Mouse (Mus musculus) liver, adult (tissue): ENCODE data around the gene Itpr1.

Source experiments
- GATA4 ChIP-seq: IDR thresholded peaks from 2 replicates; pipeline ENCODE4 v1.6.1; 2014; ENCODE audit warnings: mild to moderate bottlenecking, low read length; ENCODE audit not compliant: insufficient replicate concordance

Gene Itpr1

DNA sequence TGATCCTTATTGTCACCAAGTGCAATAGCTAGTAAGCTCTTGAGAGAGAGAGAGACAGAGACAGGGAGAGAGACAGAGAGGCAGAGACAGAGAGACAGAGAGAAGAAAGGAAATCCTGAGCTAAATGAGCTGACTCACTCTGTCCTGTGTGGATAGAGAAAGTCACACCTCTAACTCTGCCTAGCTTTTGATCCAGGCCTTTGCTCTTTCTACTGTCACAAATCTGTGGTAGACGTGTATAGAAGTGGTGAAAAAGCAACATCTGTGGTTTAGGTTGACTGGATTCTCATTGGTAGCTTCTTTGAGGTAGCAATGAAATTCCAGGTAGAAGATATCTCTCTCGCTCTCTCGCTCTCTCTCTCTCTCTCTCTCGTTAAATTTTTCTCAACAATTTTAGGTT, 322.4 kb downstream of the Itpr1 start:
- no peak for TF ChIP-seq GATA4

DNA sequence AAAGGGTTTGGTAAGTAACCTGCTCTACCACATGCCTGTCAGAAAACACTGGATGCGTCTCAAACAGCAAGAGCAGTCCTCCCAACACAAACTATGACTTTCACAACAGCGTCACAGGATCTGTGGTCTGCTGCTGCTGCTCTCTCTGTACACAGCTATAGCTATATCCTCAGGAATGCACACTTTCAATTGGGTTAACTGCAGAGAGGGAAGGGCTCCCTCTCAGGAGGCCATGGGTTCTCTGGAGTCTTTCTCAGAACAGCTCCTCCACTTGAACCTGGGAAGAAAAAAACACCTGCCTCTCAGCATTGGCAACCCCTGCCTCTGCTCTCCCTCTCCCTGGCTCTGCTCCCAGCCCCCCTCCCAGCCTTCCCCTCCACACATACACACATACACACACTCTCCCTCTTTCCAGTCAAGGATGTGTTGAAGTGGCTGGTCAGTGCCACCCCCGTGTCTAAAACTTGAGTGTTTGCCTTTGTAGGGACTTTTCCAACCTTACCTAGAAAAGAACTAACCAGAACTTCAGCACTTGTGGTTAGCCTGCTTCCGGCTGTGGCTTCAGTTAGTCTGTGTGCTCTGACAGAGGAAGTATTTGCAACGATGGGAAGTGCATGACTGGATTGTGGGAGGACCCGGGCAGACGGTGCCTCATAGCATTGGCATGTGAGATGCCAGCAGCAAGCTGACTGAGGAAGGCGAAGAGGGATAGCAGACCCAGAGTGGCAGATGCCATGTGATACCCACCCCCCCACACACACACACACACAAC, 323.8 kb downstream of the Itpr1 start:
- no peak for TF ChIP-seq GATA4

DNA sequence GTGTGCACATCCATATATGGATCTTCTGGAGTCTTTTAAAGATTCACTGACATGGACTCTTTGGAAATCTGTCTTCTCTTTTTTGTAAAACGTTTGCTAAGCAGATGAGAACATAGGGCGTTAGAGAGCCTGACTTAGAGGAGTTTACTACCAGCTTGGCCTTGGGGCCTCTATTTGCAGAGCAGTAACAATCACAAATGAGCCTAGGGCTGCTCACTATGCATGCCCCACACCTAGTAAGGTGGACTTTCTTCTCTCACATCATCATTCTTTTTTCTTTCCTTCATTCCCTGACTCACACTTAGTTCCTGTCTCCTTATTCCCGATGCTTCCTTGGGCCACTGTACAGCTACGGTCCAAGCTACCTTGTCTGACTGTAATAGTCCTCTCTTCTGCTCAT, 325.5 kb downstream of the Itpr1 start:
- TF ChIP-seq GATA4, result no peak

DNA sequence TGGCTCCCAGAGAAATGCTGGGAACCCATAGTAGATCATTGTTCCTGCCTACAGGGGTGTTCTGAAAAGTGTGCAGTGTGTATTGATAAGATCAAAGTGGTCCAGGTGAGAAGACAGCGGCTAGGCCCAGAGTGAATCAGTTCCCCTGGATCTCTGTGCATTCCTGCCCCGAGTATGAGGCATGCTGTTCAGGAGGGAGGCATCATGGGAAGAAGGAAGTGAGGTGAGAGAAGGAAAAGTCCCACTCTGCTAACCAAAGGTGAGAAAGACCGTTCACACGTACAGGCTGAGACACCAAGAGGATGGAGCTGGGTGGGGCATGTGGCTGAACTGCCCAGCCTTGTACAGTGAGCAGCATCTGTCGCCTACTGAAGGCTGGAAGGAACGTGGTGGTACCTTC, 327.5 kb downstream of the Itpr1 start:
- no peak for TF ChIP-seq GATA4

DNA sequence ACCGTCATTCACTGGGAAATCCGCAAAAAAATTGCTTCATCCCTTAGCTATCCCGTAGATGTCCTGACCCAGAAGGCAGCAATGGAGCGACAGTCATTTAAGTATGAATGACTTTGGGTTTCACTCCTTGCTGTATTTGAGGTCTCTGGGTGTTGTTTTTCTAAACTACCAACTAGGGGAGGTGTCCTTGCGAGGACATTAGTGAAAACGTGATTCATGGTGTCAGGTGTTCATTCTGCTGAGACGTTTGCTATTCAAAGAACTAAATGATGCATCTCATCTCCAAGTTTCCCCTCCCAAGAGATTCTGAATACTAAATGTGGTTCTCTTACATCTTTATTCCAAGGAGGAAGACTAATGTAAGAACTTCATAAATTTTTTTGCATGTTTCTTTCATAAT, 332.0 kb downstream of the Itpr1 start:
- TF ChIP-seq GATA4, result no peak

DNA sequence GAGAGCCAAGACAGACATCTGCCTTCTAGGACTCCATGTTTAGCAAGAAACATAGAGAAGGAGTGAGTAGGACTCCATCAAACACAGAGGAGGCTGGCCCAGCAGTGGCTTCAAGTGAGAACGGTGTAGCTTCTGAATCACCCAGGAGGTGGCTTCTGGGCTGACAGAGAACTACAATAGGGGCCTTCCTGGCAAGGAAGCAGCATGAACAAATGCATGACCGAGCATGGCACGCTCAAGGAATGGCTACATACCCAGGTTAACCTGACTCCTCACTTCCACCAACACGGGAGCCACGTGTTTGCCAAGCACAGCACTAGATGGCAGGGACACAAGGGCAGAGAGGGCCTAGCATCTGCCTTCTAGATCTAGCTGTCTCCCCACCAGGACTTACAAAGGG, 332.6 kb downstream of the Itpr1 start:
- no peak for TF ChIP-seq GATA4

DNA sequence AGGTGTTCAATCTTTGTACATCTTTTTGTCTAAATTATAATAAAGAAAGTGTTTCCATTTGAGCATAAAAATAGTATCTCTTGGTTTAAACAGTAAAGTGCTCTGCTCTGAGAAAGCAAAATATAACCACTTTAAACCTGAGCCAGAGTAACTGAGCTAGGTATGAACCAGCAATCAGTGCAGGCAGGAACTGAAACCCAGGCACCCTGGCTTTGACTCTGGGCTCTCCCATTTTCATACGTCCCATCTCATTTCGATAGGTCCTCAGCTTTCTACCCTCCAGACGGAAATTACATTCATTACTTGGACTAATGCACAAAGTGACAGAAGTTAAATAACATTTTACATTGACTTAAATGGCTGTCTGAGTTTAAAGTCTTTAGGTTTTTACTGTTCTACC, 335.5 kb downstream of the Itpr1 start:
- TF ChIP-seq GATA4, result no peak

DNA sequence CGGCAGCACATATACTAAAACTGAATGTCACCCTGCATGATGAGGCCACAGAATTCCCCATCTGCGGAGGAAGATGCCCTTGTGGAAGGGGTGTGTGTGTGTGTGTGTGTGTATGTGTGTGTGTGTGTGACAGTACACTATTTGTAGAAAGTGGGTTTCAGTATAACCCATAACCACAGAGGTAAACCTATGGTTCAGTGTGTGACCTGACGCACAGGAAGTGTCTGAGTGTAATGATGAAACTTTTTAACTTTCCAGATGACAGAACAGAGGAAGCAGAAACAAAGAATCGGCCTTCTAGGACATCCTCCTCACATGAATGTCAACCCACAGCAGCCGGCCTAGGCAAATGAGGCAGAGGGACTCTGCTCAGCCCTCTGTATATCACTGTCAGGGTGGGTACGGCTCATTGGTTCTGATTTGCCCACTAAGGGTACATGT, 336.6 kb downstream of the Itpr1 start:
- no peak for TF ChIP-seq GATA4

DNA sequence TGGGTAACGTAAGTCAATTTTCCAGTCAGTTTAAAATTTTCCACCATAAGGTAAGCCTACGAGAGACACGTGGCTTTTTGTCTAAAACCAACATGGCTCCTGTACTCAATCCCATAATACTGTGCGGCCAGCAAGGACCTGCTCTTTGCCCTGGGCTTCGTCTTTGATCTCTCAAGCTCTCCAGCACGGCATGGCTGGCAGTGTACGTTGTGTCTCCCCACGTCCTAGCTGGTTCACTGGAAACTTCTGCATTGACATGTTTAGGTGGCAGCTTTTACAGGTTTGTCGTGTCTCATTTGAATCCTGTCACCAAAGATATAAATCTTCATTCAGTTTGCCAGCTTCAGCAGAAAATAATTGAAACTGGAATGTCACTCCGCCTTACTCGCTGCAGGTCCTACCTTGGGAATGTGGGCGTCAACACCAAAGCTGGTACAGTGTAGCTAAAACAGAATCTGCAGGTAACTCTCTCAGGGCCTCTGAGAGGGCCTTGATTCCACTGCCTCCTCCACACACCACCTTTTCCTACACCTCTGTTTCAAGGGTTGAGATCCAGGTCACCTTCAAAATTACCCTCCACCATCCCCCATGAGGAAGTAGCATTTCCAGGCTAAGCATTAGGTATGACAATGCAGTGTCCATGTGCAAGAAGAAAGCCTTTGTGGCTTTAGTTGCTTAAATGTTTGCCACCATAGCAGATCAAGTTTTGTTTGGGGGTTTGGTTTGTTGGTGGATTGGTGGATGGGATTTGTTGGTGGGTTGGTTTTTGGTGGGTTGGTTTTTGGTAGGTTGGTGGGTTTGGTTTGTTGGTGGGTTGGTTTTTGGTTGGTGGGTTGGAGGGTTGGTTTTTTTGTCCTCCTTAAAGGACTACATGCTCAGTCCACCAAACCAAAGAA, 339.1 kb downstream of the Itpr1 start:
- TF ChIP-seq GATA4, result no peak

DNA sequence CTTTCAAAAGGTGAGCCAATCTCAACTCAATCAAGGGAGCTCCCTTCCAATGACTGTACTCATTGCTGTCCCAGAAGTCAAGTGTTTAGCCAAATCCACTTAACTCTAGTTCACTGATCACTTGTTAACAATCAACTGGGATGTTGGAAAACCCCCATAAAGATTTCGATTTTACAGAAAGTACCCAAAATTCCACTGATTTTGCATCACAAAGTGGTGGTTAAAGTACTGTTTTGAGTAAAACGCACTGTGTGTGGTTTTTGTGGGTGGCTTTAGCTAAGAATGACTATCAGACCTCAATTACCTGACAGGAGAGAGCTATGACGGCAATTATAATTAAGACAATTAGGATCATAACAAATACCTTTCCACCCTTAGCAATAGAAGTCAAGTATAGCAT, 340.1 kb downstream of the Itpr1 start:
- TF ChIP-seq GATA4, result no peak

DNA sequence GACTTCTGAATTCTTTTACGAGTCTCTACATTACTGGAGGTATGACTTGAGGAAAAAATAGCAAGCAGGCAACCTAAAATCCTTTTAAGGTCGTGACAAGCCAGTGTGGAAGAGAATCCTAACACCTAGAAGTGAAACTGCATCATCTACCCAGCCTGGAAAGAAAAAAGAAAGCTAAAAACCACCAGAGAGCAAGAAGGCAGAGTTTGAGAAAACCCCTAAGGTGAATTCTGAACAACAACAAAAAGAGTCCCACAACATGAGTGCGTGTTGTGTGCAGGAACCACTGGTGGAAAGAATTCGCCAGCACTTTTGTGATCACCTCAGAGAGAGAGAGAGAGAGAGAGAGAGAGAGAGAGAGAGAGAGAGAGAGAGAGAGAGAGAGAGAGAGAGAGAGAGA, 340.6 kb downstream of the Itpr1 start:
- TF ChIP-seq GATA4, result no peak

DNA sequence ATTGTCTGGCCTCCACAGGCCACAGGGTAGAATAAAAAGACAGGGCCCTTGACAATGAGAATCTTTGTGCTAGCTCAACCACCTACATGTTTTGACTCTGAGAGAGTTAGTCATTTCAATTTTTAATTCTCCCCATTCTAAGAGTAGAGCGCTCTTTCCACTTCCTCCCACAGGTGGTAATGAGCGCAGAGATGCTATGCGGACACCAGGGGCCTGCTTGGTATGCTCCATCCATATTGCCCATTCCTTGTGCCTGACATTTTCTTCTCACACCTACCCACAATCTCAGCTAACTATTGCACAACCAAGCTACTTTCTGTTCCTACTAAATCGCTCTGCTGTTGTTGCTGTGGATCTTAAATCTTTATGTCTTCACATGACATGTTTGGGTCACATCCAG, 341.5 kb downstream of the Itpr1 start:
- TF ChIP-seq GATA4, result no peak

DNA sequence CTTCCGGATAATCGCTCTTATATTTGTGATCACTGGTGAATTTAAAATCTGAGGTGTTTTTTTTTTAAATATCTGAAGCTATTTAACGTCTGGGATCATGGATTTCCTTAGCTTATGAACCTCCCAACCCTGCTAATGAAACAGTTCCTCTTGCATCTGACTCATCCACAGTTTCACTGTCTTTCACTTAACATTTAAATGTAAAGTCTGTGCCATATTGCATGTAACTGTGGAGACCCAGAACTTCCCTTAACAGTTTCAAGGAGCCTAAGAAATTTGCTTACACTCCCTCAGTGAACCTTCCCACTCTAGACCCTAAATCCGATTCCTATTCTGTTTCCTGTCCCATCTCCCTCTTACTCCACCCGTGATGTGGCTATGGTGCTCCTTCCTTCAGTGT, 342.0 kb downstream of the Itpr1 start:
- no peak for TF ChIP-seq GATA4

DNA sequence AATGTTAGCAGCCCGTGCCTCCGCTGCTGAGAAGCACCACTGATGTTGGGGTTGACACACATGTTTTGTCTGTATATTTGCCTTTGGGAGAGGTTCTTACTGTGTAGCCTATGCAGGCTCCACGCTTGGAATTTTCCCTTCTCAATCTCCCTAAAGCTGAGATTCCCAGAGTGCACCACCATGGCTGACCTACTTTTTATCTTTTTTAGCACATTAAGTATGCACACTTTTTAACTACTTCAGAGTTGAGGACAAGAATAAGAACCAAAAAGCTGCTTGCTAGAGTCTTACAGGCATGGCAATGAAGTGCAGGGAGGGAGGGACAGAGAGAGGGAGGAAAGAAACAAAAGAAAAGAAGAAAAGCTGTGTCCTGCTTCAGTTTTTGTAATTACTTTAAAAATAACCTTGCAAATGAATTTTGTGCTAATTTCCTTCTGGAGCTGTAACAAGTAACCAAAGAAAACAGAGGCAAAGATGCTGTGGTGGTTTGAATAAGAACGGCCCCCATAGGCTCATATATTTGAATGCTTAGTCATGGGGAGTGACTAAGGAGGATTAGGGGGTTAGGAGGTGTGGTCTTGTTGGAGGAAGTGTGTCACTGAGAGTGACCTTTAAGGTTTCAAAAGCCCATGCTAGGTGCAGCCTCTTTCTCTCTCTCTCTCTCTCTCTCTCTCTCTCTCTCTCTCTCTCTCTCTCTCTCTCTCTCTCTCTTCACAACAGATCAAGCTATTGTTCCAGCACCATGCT, 344.9 kb downstream of the Itpr1 start:
- no peak for TF ChIP-seq GATA4

DNA sequence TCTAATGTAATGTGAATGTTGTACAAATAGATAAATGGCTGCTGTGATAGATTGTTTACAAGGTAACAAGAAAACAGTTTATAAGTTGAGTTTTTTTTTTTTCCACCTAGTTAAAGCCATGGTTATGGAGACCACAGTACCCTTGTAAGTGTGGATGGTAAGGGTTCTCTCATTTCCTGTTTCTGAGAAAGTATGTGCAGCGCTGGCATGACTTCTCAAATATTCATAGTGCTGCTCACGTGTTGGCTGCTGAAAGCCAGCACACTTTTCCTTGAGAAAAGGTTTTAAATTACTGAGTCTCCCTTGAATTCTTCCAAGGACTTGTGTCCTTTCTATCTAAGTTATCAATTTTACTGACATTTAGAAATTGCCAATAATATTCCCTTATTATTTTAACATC, 350.1 kb downstream of the Itpr1 start:
- TF ChIP-seq GATA4, result no peak

DNA sequence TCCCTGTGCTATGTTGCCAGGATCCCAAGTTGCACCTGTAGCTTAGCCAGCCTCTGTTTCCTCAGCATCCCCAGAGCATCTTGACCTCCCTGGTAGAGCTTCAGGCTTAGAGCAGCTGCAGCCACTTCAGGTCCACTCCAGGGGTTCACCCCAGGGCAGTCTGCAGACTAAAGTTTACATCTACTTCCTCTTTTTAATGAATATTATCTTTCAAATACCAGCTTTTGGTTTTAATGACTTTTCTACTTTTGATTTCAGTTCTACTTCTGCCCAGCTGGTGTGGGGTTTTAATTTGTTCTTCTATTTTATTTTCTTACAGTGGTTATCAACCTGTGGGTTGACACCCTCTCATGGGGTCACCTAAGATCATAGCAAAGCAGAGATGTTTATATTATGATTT, 353.7 kb downstream of the Itpr1 start:
- TF ChIP-seq GATA4, result no peak
